Mouse (Mus musculus): ENCODE measurements at regions not wholly inside any gene's neighbourhood (a gene's known extent, or its start where the extent isn't known, plus 50 kb on each side); places are given as distances from the start of the nearest gene placed in this dataset.

DNA sequence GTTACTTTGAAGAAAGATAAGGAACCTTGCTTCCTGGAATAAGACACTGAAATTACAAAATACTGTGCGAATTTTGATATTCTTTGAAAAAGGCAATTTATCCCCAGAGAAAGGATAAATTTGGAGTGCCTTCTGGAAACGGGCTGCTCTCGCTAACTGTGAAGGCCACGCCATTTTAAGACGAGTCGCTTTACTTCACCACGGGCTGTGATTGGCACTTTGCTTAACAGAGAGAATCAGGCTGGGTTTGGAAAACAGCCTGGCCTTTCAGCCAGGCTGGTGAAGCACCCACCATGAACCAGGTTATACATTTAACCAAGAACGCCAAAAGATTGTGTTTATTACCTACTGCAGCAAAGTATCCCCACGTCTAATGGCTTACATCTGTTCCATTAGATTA lies 132.7 kb downstream of the Gm9817 start:
- DNase-seq (ENCODE audit: extremely low read depth, low read depth, low spot score), result no peak

DNA sequence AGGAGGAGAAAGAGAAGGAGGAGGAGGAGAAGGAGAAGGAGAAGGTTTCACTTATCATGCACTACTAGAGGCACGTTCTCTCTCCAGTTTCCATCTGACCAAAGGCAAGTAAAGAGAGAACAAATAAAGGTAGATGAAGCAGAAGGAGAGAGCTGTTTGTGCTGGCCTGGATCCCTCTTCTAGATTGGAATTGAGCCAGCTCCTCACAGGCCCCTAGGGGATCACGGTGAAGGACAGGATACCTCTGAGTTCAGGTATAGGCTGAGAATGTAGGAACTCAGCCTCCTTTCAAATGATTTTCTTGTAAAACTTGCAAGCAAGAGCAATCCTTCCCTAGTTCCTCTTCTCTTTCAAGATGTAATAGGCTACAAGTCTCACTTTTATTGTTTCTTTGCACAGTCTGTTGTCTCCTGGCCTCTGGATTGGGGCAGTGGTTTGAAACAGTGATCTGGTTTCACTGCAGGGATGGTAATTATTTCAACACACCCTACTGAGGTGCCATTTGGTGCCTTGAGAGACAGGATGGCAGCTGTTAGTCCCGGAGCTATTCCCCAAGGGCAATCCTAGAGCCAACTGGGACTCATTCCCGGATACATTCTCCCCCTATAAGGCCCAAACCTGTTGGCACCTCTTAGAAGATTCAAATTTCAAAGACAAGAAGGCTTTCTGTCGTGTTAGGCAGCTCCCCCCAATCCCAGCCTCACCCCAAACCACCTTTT lies 134.8 kb downstream of the Gm9817 start:
- DNase-seq (ENCODE audit: extremely low read depth, low read depth, low spot score), result no peak

DNA sequence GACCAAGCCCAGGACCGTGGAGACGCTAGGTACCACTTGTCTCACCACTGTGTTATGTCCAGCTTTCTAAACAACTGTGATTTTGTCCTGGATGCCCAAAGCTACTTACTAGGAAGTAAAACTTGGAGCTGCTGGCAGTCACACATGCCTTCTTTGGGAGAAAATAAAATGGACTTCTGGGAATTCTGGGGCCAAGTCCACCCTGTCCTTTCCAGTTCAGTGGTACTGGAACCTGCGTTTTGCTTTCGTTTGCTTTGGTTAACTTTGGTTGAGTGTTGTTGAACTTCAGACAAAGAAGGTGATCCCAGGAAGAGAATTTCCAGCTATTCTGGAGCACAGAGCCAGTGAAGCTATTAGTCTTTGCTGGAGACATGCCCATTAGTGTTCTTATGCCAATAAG lies 139.8 kb downstream of the Gm9817 start:
- no peak for DNase-seq (ENCODE audit: extremely low read depth, low read depth, low spot score)

DNA sequence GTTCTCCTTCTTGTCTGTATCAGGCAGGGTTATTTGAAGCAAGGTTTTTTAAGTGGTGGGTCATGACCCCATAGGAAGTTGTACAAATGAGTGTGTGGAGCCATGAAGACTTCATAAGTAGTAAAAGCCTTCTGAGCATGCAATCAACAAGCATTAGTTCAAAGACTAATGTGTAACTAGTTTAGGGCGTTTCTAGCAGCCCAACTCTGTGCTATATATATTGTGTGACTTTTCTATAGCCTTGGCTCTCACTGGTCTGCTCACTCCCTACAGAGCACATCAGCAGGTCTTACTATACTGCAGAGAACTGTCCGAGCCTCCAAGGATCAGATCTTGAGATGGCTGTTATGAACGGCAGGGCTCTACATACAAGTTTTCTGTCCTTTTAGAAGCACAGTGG lies 141.2 kb downstream of the Gm9817 start:
- DNase-seq (ENCODE audit: extremely low read depth, low read depth, low spot score), result no peak

DNA sequence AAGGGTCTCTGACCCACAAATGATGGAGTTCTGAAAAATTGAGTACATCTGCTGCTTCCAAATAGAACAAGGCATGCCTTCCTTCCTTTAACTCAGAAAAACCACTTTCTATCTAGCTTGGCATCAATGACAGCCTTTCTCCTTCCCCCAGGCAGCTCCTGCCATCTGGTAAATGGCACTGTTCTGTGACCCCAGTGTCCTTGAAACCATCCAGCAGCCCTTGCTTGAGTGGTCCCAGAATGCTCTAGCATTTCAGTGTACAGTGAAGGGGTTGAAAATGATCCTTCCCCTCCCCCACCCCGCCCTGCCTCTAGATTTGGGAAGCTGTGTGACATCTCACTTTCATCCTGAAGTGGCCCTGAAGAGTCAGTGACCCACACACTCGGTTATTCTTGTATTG lies 152.3 kb downstream of the Gm9817 start:
- DNase-seq (ENCODE audit: extremely low read depth, low read depth, low spot score), result no peak

DNA sequence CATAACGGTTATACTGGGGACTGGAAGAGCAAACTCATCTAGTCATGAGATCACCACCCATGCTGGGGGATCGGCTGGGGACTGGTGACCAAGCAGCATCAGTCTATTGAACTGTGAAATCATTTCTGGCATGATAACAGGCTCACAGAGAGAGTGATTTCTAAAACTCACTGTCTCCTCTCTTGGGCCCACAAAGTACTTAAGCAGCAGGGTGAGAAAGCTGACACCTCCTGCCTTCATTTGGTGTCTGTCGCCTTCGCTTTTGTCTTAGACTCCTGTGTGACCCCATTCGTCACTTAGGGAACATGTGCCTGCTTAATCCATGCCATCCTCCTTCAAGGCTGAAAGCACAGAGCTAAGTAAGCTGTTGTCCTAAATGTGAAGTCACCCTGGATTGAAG lies 154.3 kb upstream of the Mylip start:
- DNase-seq (ENCODE audit: extremely low read depth, low read depth, low spot score), result no peak

DNA sequence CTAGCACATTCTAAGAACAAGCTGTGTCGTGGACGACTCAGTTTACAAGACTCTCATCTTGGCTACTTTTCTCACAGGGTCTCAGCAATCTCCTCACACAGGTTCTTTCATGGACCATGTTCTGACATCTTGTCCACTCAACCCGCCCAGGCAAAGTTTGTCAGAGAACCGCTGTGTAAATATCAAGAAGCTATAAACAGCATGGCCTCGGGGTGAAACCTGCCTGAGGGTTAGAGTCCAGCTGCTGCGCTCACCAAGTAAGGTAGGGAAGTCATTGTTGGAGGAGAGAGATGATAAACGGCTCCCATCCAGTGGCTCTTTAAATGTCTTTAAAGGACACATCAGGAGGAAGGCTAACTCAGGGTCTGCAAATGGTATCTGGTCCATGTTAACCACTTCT lies 151.3 kb upstream of the Mylip start:
- DNase-seq (ENCODE audit: extremely low read depth, low read depth, low spot score), result no peak

DNA sequence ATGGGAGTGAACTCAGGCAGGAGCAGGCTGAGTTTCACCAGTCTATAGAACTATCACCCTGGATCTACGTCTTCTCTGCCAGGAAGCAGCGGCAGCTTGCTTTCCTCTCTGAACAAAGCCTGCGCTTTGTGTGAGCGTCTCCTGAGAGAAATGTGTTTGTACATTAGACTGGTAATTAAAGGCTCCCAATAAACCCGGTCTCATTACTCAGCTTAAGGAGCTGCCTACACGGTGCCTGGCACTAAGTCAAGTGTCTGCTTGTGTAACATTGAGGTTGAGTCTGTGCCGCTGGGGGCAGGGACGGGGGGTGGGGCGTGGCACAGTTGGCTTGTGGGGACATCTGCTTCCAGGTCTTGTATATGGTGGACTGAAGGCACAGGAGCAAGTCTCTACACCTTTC lies 150.4 kb upstream of the Mylip start:
- peak; percentile 56 for DNase-seq (ENCODE audit: extremely low read depth, low read depth, low spot score)

DNA sequence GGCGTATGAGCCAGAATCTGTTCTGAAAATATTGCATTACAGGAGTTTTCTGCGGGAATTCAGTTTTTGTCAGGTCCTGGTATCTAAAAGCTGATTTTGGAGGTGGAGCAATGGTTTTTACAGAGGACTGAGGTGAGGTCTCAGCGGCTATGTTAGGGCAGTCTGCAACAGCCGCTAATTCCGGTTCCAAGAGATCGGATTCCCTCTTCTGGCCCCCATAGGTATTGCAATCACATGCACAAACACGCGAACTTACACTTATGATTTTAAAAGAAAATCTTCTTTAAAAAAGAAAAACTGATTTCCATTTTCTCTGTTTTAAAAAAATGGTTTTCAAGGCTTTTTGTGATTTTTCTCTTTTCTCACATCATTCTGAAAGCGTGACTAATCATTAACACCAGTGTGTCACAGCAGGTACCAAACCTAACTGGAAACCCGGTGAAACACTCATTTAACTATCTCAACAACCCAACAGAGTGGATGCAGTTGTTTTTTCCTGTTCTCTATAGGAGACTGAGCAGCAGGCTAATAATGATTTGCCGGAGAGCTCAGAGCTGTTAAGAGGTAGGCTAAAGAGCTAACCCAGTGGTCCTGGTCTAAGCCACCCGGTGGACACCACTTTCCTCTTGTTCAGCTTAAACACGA lies 149.4 kb upstream of the Mylip start:
- DNase-seq (ENCODE audit: extremely low read depth, low read depth, low spot score), result no peak

DNA sequence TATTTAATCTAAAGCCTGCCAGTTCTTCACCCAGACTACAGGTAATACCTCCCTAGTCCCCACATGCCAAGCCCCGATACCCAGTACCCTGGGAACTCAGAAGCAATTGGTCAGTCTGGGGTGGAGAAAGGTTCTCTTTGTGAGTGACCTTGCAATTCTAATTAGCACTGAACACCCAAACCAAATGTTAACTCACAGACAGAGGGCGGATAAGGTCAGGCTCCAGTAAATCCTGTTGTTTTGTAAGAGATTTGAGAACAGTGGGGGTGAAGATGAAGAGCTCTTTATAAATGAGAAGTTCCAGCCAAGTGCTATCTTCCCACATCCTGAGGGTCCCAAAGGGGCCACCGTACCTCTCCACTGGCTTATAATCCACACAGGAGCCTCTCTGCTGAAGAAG lies 147.3 kb upstream of the Mylip start:
- no peak for DNase-seq (ENCODE audit: extremely low read depth, low read depth, low spot score)

DNA sequence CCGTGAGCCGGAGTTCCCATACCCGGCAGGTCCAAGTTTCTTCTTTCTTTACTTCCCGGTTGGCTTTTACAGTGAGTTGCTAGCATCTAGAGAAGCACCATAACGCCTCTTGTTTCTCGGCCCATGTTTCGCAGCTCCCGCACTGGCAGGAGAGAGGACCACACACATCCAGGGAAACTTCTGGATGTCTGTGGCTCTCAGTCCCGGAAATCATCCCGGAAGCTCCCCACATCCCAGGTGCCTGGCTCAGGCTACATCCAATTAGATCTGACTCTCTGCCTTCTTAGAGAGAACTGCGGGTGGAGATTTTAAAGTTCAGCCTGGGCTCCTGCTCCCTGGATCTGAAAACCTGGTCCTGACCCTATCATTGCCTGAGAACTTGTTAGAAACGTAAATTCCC lies 146.8 kb upstream of the Mylip start:
- no peak for DNase-seq (ENCODE audit: extremely low read depth, low read depth, low spot score)

DNA sequence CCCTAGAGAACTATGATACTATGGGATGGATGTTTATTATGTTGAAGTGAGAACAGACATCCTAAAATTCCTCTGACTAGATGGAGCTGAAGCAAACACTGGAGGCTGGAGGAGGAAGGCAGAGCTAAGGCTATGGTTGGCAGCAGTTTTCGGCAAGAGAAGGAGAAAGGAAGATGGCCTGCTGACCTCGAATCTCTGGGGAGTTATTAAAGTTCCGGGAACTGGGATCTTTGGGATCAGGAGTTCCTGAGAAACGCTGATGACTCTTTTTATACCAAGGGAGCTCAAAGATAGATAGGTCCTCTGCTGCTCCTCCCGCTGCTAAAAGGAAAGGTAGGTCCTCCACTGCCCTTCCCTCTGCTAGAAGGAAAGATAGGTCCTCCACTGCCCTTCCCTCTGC lies 143.9 kb upstream of the Mylip start:
- no peak for DNase-seq (ENCODE audit: extremely low read depth, low read depth, low spot score)

DNA sequence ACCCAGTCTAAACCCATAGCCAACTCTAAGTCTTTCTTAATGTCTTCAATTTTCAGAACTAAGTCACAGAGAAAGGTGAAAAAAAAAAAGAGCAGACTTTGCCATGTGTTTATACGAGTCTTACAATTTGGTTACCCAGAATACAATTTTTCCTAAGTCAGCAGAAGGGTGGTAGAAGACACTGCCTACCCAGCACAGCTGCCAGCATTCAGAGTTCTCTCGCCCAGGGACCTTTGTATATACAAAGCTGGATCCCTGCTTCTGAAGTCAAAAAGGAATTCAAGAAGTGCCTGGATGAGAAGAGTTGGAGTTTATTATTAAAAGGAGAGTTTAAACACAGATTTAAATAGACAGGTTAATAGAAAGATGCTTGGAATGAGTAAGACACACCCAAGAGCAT lies 143.2 kb upstream of the Mylip start:
- DNase-seq (ENCODE audit: extremely low read depth, low read depth, low spot score), result no peak

DNA sequence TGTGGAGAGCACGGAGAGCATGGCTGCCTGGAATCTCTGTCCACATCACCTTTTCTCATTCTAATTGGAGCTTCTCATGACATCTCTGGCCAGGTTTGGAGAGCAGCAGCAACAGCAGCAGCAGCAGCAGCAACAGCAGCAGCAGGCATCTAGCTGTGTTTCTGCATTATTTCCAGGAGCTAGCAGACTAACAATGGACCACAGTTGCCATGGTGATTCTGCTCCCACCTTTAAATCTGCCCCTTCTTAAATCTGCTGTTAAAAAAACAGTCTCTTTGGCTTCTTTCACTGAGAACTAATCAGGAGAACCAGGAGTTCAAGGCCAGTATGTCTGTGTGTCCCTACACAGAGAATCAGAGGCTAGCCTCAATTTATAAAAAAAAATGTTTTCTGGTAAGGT lies 139.5 kb upstream of the Mylip start:
- DNase-seq (ENCODE audit: extremely low read depth, low read depth, low spot score), result no peak

DNA sequence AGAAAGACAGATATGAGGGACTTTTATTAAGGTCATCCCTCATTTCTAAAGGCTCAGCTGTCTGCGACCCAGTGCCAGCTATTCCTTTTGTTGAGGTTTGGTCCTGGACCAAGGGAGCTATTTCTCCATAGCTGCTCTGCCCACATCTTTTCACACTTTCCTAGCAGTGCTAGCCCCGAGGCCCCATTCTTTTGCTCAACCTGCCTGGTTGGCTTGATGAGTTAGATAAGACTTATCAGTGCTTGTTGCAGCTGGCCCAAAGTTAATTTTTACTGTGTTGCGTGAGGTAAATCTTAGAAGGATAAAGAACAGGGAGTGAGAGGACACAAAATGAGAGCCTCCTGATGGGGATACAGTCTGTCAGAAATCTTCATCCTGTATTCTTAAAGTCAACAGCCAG lies 138.5 kb upstream of the Mylip start:
- peak; percentile 63 for DNase-seq (ENCODE audit: extremely low read depth, low read depth, low spot score)

DNA sequence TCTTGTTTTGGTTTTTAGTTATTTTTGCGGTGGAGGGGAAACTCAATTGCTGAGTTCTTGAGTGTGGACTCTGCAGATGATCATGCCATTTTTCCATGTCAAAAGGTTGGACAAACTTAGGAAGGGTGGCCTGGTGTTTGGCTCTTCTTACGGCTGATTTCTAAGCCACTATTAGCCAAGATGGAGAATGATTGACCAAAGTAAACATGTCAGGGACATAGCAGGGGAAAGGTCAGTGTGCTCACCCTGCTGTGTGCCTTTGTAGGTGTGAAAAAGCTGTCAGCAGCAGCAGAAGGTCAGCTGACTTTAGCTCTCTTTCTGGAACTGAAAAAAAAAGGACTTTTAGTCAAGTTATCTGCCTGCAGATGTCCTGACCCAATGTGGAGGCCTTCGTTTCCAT lies 137.4 kb upstream of the Mylip start:
- no peak for DNase-seq (ENCODE audit: extremely low read depth, low read depth, low spot score)

DNA sequence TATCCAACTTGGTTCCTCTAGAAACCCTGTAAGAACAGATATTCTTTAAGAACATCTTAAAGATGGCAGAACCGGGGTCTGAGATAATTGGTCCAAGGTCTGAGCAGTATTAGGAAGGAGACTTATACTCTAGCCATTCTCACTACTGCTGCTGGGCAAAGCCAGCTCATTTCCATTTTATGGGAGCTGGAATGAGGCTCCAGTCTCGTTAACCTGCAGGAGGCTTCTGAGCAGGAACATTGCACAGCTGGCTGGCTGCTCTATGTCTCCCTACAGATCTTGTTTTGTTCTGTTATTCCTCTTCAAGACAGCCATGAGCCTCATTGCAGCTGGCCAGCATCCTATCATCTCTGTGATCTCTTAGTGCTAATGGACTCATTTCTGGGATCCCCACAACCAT lies 136.3 kb upstream of the Mylip start:
- DNase-seq (ENCODE audit: extremely low read depth, low read depth, low spot score), result no peak

DNA sequence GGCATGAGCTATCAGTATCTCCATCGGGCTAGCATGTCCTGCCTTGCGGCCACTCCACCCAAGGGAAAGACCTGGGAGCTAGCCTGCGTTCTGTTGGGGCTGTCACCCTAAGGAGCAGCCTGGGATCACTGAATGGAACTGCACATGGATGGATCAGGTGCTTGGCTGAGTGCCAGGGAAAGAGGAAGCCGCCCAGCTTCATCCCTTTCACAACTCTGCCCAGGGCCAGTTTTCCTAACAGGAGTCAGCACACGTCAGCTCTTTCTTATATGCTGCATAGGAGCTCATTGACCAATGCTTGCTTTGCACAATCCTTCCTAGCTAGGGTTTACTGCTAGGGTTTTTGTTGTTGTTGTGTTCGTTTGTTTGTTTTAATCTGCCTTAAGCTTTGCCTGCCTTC lies 134.3 kb upstream of the Mylip start:
- DNase-seq (ENCODE audit: extremely low read depth, low read depth, low spot score), result peak; percentile 54

DNA sequence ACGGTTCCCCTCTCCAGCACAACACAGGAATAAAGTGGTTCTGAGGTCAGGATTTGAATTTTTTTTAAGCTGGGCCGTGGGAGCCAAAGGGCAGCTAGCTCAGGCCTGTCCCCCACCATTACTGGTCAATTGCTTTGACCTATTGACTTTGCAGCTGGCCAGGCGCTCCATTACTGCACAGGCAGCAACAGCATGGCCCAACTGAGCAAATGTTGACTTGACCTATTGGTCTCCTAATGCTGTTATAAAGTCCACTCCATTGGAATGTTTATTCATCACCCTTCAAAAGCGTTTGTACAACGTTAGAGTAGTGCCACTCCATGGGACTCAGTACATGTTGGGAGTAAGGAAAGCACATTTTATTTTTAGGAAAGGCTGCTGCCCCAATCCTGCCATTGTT lies 127.5 kb upstream of the Mylip start:
- DNase-seq (ENCODE audit: extremely low read depth, low read depth, low spot score), result no peak

DNA sequence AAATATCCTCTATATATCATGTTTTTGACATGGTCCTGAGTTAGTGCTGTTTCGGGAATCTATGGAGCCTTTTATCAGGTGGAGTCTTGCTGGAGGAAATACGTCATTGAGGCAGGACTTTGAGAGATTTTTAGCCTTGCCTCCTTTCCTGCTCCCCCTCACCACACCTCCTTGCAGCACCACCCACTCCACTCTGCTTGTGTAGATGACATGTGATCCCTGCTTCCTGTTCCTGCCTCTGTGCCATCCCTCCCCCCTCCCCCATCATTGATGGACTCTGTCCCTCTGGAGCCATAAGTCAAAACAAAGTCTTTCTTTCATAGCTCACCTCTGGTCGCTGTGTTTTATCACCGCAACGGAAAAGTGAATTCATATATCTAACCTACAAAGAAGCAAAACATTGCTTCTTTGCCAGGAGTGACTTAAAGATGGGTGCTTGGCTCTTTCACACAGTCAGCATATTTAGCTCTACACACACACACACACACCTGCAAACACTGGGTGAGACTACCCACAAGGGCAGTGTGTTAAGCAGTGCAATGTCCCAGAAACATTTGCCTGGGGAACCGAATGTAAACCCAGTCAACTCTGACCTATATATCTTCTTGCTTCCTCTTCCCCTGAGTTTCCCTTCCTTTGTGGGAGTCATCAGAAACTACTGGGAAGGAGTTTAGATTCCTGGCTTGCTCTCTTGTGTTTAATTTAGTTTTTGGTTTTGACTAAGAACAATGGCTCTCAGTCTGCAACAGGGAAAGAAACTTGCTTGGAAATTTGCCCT lies 123.1 kb upstream of the Mylip start:
- no peak for DNase-seq (ENCODE audit: extremely low read depth, low read depth, low spot score)

DNA sequence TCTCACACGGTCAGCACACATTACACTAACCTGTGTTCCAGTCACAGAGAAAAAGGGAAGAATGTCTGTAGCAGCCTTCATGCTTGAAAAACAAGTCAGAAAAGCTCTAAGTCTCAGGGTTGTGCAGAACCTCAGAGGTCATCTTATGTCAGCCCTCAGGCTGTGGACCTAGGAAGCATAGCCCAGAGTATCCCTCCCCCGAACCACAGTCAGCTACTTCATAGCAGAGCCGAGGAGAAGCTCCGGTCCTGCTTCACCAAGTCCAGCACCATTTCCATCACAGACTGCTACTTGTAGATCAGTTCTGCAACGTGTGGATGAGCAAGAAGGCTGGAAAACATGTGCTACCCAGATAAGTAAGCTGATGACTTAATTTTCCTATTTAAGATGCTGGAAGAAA lies 122.1 kb upstream of the Mylip start:
- DNase-seq (ENCODE audit: extremely low read depth, low read depth, low spot score), result no peak

DNA sequence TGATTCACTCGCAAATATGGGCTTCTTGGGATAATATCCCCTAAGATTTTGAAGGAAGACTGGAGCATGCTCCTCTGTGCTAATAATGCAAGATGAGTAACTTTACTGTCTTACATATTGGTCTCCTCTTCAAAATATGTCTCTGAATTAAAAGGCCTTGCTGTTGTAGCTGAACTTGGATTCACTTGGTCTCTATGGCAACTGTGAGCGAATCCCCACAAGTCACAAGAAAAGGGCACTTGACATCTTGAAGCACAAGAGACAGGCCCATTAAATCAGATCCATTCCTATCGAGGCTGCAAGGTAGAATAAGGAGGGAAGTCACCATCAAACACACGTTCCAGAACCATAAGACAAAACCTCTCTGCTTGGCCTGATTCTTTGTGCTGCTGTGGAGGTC lies 121.6 kb upstream of the Mylip start:
- no peak for DNase-seq (ENCODE audit: extremely low read depth, low read depth, low spot score)

Measured in fat pad, adult 2 months (tissue).